Mouse (Mus musculus) right cerebral cortex, adult 2 months (tissue): ENCODE data around the gene Dirc2.

Experiments used
- DNase-seq, 2 experiments: peaks; one replicate each; pipeline ENCODE4 v3.0.0; 2021 to 2022; ENCODE audit warnings: low spot score in 2 of 2

Gene Dirc2

GRCm38 (mm10) chr16:35685027-35685426 lies 84.1 kb downstream of the Dirc2 start:
- no peak for DNase-seq

GRCm38 (mm10) chr16:35681327-35682108 lies 87.6 kb downstream of the Dirc2 start:
- DNase-seq: no peak

- no peak for DNase-seq
Measured at GRCm38 (mm10) chr16:35678476-35678875, 90.7 kb downstream of the Dirc2 start.

- DNase-seq: no peak
Measured at GRCm38 (mm10) chr16:35677511-35678113, 91.5 kb downstream of the Dirc2 start.

DNA sequence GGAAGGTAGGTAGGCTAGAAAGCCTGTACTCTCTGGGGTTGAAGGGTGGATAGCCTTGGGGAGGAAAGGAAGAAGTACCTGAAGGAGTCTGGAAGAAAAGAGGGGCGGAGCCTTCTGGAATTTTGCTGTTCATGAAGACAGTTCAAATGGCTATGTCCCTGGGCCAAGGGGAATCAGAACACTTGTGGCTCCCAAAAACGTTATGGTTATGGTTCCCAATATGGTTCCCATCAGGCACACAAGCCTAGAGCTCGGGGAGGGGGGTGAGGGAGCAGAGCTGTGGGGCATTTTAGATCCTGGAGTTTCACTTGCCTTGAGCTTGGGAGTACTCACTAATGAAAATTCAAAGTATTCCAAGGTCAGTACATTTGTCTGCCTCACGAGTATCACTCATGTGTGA lies 104.3 kb downstream of the Dirc2 start:
- no peak for DNase-seq

- no peak for DNase-seq
Measured at GRCm38 (mm10) chr16:35663831-35664414, 105.2 kb downstream of the Dirc2 start.

DNA sequence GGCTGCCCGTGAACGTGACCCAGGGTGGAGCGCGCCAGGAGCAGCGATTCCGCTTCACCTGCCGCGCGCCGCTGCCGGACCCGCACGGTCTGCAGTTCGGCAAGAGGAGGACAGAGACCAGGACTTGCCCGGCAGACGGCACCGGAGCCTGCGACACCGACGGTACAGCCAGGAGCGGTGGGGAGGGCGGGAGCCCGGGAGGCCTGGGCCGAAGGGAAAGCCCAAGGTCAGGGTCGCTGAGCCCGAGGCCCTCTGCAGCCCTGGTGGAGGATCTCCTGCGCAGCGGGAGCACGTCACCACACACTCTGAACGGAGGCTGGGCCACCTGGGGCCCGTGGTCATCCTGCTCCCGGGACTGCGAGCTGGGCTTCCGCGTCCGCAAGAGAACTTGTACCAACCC lies 108.9 kb downstream of the Dirc2 start:
- no peak for DNase-seq

GRCm38 (mm10) chr16:35653951-35654350 lies 115.2 kb downstream of the Dirc2 start:
- no peak for DNase-seq

GRCm38 (mm10) chr16:35652706-35653105 lies 116.5 kb downstream of the Dirc2 start:
- no peak for DNase-seq

DNA sequence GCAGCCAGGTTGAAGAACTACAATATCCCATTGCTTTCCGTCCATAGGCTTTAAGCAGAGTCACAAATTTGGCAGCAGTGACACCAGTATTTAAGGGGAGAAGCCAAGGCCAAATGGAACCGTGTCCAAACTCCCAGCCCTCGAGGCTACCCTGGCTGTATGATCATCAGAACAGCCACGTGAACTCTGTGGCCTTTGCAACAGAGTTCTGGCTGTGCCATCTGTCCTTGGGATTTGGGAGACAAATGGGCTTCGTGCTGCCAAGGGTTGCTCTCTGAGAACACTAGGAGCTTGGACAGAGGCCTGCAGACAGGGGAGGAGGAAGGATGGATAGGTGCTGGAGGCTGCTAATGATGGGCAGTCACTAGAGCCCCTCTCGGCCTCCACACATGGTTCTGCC lies 117.0 kb downstream of the Dirc2 start:
- DNase-seq: no peak

GRCm38 (mm10) chr16:35648862-35649261 lies 120.3 kb downstream of the Dirc2 start:
- peak in 1 of 2 experiments; percentile 18 for DNase-seq
